Mouse (Mus musculus) cerebellum, adult 2 months (tissue): ENCODE data around the gene Tm4sf19. TPM values are rescaled to one million over a fixed set of nuclear protein-coding genes. Genes with fewer than 3 reads are reported as not detected.

Experiments
- DNase-seq, 2 experiments: peaks; one replicate each; pipeline ENCODE4 v3.0.0; 2021
- H3K27ac ChIP-seq: fragments of 200-500 bp; 2 replicates; pipeline ENCODE4 v1.5.1; 2012; ENCODE audit warnings: low read length, control low read depth, inconsistent platforms; ENCODE audit not compliant: insufficient read depth
- H3K27me3 ChIP-seq: fragments of 200-500 bp; 2 replicates; pipeline ENCODE4 v1.6.1; 2012; ENCODE audit warnings: inconsistent platforms, mild to moderate bottlenecking, low read length, moderate library complexity; ENCODE audit not compliant: control insufficient read depth, insufficient read depth
- H3K4me1 ChIP-seq: fragments of 200-500 bp; 2 replicates; pipeline ENCODE4 v1.6.1; 2011; ENCODE audit warnings: low read length; ENCODE audit not compliant: control insufficient read depth, insufficient read depth
- H3K4me3 ChIP-seq: fragments of 200-500 bp; replicated peaks from 2 replicates; pipeline ENCODE3; 2011; ENCODE audit warnings: mild to moderate bottlenecking, low read depth, low read length, control low read depth; ENCODE audit not compliant: insufficient read depth
- CTCF ChIP-seq: fragments of 200-500 bp; IDR thresholded peaks from 2 replicates; pipeline ENCODE4 v1.5.1; 2011; ENCODE audit warnings: low read depth, mild to moderate bottlenecking, control low read depth, low read length, moderate library complexity, borderline replicate concordance; ENCODE audit not compliant: insufficient read depth
- POLR2A ChIP-seq: fragments of 200-500 bp; IDR thresholded peaks from 2 replicates; pipeline ENCODE4 v1.6.1; 2011; ENCODE audit warnings: low read length, control low read depth, borderline replicate concordance; ENCODE audit not compliant: insufficient read depth
- WGBS: fragments of 180-500 bp; shearing (Covaris S2); methylation state at CpG from one replicate; pipeline ENCODE4 v1.1.7; 2018; 5-methylcytosine and 5-hydroxymethylcytosine counted together
- polyA plus RNA-seq: library from polyadenylated mRNA; depleted of rRNA; stranded (reverse); fragments of >200 nt; gene quantifications from 2 replicates; pipeline ENCODE4 v1.2.3, GENCODE M21; 2012

Gene Tm4sf19
- polyA plus RNA-seq, 1 experiment = not detected

DNA sequence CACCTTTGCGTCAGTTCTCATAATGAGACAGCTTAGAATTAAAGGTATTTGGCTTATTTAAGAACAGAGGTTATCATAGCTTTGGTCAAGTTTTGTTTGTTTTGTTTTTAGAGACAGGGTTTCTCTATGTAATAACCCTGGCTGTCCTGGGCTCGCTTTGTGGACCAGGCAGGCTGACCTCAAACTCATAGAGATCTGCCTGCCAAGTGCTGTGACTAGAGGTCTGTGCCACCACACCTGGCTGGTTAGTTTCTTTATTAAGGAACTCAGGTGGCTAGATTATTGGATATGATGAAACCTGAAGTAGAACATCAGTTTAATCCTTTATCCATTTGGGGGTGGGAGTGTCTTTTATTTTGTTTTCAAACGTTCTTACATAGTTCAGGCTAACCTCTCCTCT lies 10.5 kb upstream of the Tm4sf19 start:
- no peak overlapping the region for H3K4me3 ChIP-seq
- DNase-seq = no peak
- H3K27ac ChIP-seq = no peak overlapping the region
- no peaks in the 10 kb centered on the region for H3K27me3 ChIP-seq
- WGBS = 89% methylated on average over 3 of the region's 3 CpGs
- H3K4me1 ChIP-seq = no peaks in the 10 kb centered on the region
- no peak for TF ChIP-seq POLR2A
- TF ChIP-seq CTCF = no peak

DNA sequence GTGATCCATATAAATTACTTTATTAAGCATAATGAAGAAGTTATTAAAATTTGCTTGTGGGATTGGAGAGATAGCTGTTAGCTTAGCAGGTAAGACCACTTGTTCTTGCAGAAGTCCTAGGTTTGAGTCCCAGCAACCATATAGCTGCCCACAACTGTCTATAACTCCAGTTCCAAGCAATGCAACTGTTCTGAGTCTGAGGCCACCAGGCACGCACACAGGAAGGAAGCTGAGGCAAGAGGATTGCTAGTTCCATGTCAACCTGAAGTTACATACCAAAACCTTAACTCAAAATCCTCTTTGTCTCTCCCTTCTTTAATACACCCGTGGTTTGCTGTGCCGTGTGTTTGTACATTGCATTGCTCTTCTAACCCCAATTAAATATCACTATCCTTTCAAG lies 9.4 kb upstream of the Tm4sf19 start:
- no peak overlapping the region for H3K4me3 ChIP-seq
- H3K27ac ChIP-seq = no peak overlapping the region
- DNase-seq = no peak
- no peaks in the 10 kb centered on the region for H3K27me3 ChIP-seq
- H3K4me1 ChIP-seq = no peaks in the 10 kb centered on the region
- WGBS = 93% methylated on average over 3 of the region's 3 CpGs
- no peak for TF ChIP-seq POLR2A
- TF ChIP-seq CTCF = no peak

DNA sequence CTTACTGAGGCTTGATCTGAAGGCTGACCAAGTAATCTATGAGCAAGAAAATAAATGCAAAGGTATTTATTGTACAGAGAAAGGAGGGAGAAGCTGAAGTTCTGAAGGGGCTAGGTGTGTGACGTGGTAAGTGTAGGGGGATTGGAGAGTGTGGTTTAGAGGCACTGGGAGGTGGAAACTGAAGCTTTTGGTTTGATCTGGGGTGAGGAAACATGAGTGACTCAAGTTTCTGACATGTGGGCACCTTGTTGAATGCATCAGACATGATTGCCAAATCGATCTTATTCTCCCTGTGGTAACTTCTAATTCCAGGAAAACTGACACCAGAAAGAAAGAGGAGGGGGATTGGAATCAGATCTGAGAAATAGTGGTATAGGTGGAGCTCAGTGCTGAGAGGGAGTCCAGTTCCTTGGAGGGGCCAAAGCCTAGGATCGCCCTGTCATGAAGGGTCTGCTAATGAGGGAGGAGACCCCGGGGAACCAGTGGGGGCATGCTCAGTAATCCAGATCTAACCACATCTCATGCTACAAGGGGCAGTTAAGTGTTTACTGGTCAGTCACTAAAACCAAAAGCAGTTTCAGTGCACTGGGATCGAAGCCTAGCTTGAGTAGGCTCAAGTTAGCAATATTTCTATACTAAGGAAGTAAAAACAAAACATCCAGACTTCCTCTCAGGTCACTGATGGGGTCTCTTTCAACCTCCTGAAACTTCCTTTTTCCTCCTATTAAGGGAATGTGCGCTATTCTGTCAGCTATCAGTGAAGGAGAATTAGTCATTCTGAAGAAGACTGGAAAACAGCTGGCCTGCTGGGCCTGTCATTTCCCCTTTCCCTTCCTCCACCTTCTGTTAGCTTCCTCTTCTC lies 4.4 kb upstream of the Tm4sf19 start:
- no peak overlapping the region for H3K4me3 ChIP-seq
- TF ChIP-seq CTCF = no peak
- TF ChIP-seq POLR2A = no peak
- H3K27me3 ChIP-seq = no peaks in the 10 kb centered on the region
- no peaks in the 10 kb centered on the region for H3K4me1 ChIP-seq
- DNase-seq = no peak
- H3K27ac ChIP-seq = no peak overlapping the region
- 78% methylated on average over 6 of the region's 6 CpGs for WGBS

DNA sequence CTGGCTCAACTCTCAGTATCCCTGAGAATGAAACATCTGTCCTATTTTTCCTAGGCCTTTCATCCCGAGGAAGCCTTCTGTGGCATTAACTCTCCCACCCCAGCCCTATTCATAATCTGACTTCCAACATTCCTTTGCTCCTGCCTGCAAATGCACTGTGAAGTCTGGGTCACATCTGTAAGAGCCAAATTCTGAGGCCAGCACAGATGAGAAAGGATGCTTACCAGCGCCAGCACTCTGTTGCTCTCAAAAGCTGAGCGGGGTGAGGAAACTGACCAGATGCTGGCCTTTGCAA lies 3.8 kb upstream of the Tm4sf19 start:
- 63% methylated on average over 3 of the region's 3 CpGs for WGBS
- H3K4me1 ChIP-seq = no peaks in the 10 kb centered on the region
- DNase-seq = no peak
- no peaks in the 10 kb centered on the region for H3K27me3 ChIP-seq
- H3K4me3 ChIP-seq = no peak overlapping the region
- no peak for TF ChIP-seq CTCF
- no peak for TF ChIP-seq POLR2A
- no peak overlapping the region for H3K27ac ChIP-seq

DNA sequence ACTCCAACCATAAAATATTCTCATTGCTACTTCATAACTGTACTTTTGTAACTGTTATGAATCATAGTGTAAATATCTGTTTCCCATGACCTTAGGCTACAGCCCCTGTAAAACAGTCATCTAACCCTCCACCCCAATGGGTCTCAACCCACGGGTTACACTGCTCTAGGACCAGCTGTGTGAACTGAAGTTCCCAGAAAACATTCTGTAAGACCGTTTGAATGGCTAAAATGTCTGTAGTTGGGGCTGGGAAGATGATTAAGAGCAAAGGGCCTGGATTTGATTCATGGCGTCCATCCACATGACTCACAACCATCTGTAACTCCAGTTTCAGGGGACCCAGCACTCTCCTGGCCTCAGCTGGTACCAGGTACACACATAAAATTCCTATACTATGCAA lies 2.1 kb upstream of the Tm4sf19 start:
- WGBS = 75% methylated on average over 3 of the region's 3 CpGs
- H3K4me1 ChIP-seq = no peaks in the 10 kb centered on the region
- no peak overlapping the region for H3K4me3 ChIP-seq
- TF ChIP-seq POLR2A (no peak), CTCF (no peak)
- no peak for DNase-seq
- no peak overlapping the region for H3K27ac ChIP-seq
- H3K27me3 ChIP-seq = no peaks in the 10 kb centered on the region

DNA sequence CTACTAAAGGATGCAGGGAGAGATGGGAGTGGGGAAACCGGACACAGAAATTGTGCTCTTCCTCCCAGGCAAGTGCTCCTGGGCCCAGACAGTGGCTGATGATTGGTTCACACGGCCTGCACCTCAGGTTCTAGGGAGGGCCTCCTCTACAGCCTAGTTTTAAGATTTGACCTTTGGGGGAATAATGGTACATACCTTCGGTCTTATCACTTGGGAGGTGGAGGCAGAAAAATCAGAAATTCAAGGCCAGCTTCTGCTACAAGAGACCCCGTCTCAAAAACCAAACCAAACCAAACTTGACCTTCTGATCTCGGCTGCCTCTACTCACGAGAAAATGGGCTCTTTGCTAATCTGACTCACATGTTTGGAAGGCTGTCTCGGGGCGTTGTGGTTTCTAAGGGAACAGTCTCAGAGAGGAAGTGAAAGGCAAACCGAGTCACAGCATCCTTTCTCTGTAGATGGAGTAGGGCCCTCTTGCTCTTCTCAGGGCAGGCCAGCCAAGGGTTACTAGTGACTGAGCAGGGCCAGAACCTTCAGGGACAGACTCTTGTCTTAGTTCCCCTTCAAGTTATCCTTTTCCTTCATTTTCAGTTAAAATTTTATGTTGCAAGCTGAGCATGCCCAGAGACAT lies 1.1 kb downstream of the Tm4sf19 start:
- 83% methylated on average over 9 of the region's 9 CpGs for WGBS

DNA sequence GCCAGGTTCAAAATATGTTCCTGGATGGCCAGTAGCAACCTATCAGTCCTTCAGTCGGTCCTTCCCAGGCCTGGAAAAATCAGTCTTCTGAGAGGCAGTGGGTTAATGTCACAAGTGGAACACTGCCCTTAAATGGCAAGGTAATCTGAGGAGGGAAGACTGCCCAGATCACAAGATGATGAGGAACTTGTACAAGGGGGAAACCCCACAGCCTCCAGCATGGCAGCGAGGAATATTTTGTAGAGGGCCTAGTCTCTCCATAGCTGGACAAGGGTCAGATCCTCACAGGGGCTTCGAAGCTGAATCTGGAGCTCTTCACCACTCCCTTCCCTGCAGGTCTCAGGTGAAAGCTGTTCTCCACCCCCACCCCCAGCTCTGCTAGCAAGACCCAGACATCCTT lies 2.5 kb downstream of the Tm4sf19 start:
- 87% methylated on average over 3 of the region's 3 CpGs for WGBS
- DNase-seq = no peak
- TF ChIP-seq CTCF = no peak
- TF ChIP-seq POLR2A = no peak
- Histone ChIP-seq H3K4me1 (no peaks in the 10 kb centered on the region), H3K27me3 (no peaks in the 10 kb centered on the region), H3K27ac (no peak overlapping the region), H3K4me3 (no peak overlapping the region)

More for the DNA sequence above, 1.1 kb downstream of the Tm4sf19 start:
- TF ChIP-seq POLR2A (no peak), CTCF (no peak)
- H3K4me1 ChIP-seq = no peaks in the 10 kb centered on the region
- no peak overlapping the region for H3K27ac ChIP-seq
- H3K4me3 ChIP-seq = no peak overlapping the region
- DNase-seq = no peak
- no peaks in the 10 kb centered on the region for H3K27me3 ChIP-seq

DNA sequence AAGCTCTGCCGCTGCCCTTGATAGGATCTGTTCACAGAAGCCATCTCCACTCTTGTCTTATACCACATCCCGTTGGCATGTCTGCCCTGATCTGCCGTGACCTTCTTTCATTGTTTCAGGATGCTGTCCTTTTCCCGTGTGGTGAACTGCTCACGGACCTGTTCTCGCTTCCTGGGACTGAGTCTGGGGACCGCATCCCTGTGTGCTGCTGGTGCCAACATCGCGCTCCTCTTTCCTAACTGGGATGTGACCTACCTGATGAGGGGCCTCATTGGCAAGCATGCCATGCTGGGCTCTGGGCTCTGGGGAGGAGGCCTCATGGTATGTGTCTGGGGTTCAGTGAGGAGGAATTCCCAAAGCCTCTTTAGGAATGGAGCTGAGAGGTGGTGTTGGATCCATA lies 5.4 kb downstream of the Tm4sf19 start:
- no peak for DNase-seq
- no peak for TF ChIP-seq CTCF
- TF ChIP-seq POLR2A = no peak
- no peaks in the 10 kb centered on the region for H3K27me3 ChIP-seq
- H3K4me1 ChIP-seq = no peaks in the 10 kb centered on the region
- 78% methylated on average over 9 of the region's 9 CpGs for WGBS
- H3K4me3 ChIP-seq = no peak overlapping the region
- no peak overlapping the region for H3K27ac ChIP-seq
